Mouse (Mus musculus): Measurements from ENCODE around the gene Gm20741. TPM values are rescaled to one million over a fixed set of nuclear protein-coding genes. Genes with fewer than 3 reads are reported as not detected.

Gene Gm20741
- polyA plus RNA-seq (2012; ENCODE audit: low replicate concordance): not detected in 2 replicates

DNA sequence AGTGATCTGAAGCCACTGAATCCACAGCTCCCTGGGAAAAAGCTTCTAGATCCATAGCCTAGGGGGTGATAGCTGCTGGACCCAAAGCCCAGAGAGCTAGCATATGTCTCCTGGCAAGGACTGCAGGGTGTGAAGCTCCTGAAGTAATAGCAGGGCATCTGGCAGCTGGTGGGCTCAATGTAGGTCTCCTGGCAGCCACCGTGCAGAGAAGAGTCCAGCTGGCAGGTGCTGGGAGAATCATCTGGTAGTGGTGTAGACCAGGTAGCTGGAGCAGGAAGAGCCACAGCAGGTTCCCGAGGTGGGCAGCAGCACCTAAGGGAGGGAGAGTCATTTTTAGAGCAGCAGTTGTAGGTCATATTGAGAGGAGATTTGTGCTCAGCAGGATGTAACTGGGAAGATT, at the start of gene Gm20741:
Gene Gm20741, minus strand, starts transcription at position 394 of the 400 bp plus-strand sequence.

DNA sequence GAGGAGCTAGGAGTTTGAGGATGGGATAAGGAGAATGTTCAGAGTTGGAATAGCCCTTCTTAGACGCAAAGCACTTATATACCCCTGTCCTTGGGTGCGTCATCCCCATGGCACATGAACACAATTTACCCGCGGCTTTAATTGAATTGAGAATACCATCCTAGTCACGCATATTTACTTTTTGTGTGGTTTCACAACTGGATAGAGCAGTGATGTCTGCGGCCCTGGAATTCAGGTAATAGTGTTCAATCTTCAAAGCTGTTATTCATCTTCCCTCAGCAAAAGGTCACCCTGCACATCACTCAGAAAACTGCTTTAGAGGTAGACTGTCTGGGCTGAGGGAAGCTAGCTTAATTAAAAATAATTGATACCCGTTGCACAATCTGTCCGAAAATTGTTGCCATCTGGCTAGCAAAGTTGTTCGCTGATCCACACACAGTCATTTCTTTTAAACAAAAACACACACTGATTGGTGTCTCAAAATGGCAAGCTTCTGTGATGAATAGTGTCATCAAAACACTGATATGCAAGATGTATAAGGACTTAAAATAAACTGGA, 14.2 kb upstream of the Gm20741 start, which contains the start of gene Krtap14:
Gene Krtap14, minus strand, starts transcription at position 51 of the 558 bp plus-strand sequence.

DNA sequence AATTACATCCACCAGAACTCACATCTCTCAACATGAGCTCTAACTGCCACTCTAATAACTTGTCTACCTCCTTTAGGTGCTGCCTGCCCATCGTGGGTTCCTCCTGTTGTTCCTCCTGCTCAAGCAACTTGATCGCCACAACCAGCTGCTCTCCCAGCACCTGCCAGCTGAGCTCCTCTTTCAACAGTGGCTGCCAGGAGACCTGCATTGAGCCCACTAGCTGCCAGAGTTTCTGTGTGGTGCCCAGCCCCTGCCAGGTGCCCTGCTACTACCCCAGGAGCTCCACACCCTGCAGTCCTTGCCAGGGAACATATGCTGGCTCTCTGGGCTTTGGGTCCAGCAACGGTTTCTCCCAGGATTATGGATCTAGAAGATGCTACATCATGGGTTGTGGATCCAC, 8.0 kb upstream of the Gm20741 start, which contains the start of gene Krtap15:
Gene Krtap15, plus strand, starts transcription at position 150 of the 400 bp plus-strand sequence.

DNA sequence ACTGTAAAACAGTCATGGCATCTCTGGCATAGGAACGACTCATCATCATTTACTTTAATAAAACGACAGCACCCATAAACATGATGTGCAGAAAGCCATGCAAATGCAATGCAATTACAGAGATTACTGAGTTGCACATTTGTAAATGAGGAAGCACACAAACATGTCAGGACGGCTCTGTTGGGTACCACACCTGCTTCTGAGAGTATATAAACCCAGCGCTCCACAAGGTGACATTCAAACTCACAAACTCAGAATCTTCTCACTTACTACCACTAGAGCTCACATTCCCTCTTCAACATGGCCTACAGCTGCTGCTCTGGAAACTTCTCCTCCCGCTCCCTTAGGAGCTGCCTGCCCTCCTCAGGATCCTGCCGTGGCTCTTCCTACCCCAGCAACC, 34.4 kb downstream of the Gm20741 start, which contains the start of gene Gm5965:
Gene Gm5965, plus strand, starts transcription at position 301 of the 400 bp plus-strand sequence.

DNA sequence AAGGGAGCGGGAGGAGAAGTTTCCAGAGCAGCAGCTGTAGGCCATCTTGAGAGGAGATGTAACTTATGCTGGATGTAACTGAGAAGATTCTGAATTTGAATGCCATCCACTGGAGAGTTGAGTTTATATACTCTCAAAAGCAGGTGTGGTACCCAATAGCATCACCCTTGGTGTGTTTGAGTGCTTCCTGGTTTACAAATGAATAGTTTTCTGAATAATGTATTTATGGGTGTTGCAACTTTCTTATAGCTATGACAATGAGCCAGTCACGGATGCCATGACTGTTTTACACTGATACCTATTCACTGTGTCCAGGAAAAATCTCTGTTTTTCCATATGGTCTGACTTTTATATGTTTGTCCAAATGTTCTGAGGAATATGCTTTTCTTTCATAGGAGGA, 37.9 kb downstream of the Gm20741 start, which contains the start of gene 2310057N15Rik:
Gene 2310057N15Rik, minus strand, starts transcription at position 101 of the 400 bp plus-strand sequence.

Other genes starting within 250 kb of the Gm20741 start
- gene Cldn8, start 249.0 kb downstream of the Gm20741 start, polyA plus RNA-seq (2012; ENCODE audit: low replicate concordance): not detected in 2 replicates
- not detected in 2 replicates for gene Krtap24-1, start 199.9 kb downstream of the Gm20741 start, polyA plus RNA-seq (2012; ENCODE audit: low replicate concordance)
- gene 2310079G19Rik, start 184.6 kb downstream of the Gm20741 start, polyA plus RNA-seq (2012; ENCODE audit: low replicate concordance): not detected in 2 replicates
- not detected in 2 replicates for gene Krtap26-1, start 164.4 kb downstream of the Gm20741 start, polyA plus RNA-seq (2012; ENCODE audit: low replicate concordance)
- gene Krtap27-1, start 140.5 kb downstream of the Gm20741 start, polyA plus RNA-seq (2012; ENCODE audit: low replicate concordance): not detected in 2 replicates
- gene 2310061N02Rik, start 104.3 kb downstream of the Gm20741 start, polyA plus RNA-seq (2012; ENCODE audit: low replicate concordance): not detected in 2 replicates
- not detected in 2 replicates for gene Krtap13-1, start 83.4 kb downstream of the Gm20741 start, polyA plus RNA-seq (2012; ENCODE audit: low replicate concordance)
- gene Krtap13, start 60.6 kb downstream of the Gm20741 start, polyA plus RNA-seq (2012; ENCODE audit: low replicate concordance): not detected in 2 replicates
- gene 2310034C09Rik, start 53.4 kb downstream of the Gm20741 start, polyA plus RNA-seq (2012; ENCODE audit: low replicate concordance): not detected in 2 replicates
- not detected in 2 replicates for gene 2310057N15Rik, start 38.0 kb downstream of the Gm20741 start, polyA plus RNA-seq (2012; ENCODE audit: low replicate concordance)
- not detected in 2 replicates for gene Gm5965, start 34.3 kb downstream of the Gm20741 start, polyA plus RNA-seq (2012; ENCODE audit: low replicate concordance)
- not detected in 2 replicates for gene Krtap15, start 8.0 kb upstream of the Gm20741 start, polyA plus RNA-seq (2012; ENCODE audit: low replicate concordance)
- gene Krtap14, start 13.9 kb upstream of the Gm20741 start, polyA plus RNA-seq (2012; ENCODE audit: low replicate concordance): not detected in 2 replicates
- gene Krtap19-1, start 57.2 kb upstream of the Gm20741 start, polyA plus RNA-seq (2012; ENCODE audit: low replicate concordance): not detected in 2 replicates
- gene Krtap19-2, start 62.0 kb upstream of the Gm20741 start, polyA plus RNA-seq (2012; ENCODE audit: low replicate concordance): not detected in 2 replicates
- not detected in 2 replicates for gene Krtap19-3, start 65.8 kb upstream of the Gm20741 start, polyA plus RNA-seq (2012; ENCODE audit: low replicate concordance)
- gene Krtap19-4, start 72.9 kb upstream of the Gm20741 start, polyA plus RNA-seq (2012; ENCODE audit: low replicate concordance): not detected in 2 replicates
- not detected in 2 replicates for gene Krtap19-5, start 84.2 kb upstream of the Gm20741 start, polyA plus RNA-seq (2012; ENCODE audit: low replicate concordance)
- gene Krtap19-9b, start 120.0 kb upstream of the Gm20741 start, polyA plus RNA-seq (2012; ENCODE audit: low replicate concordance): not detected in 2 replicates
- gene Krtap16-3, start 150.7 kb upstream of the Gm20741 start, polyA plus RNA-seq (2012; ENCODE audit: low replicate concordance): not detected in 2 replicates
- not detected in 2 replicates for gene Krtap22-2, start 198.5 kb upstream of the Gm20741 start, polyA plus RNA-seq (2012; ENCODE audit: low replicate concordance)
- gene Gm10229, start 203.1 kb upstream of the Gm20741 start, polyA plus RNA-seq (2012; ENCODE audit: low replicate concordance): not detected in 2 replicates
- gene Krtap6-1, start 219.5 kb upstream of the Gm20741 start, polyA plus RNA-seq (2012; ENCODE audit: low replicate concordance): not detected in 2 replicates
- gene Gm10228, start 229.3 kb upstream of the Gm20741 start, polyA plus RNA-seq (2012; ENCODE audit: low replicate concordance): not detected in 2 replicates
- gene Krtap6-5, start 235.7 kb upstream of the Gm20741 start, polyA plus RNA-seq (2012; ENCODE audit: low replicate concordance): not detected in 2 replicates